Mouse (Mus musculus): ENCODE results near the gene Prok2. TPM values are rescaled to one million over a fixed set of nuclear protein-coding genes. Genes with fewer than 3 reads are reported as not detected.

The Prok2 gene
- total RNA-seq (2021): under 1 TPM in 1 of 2 experiments, not detected in 1; 0.20 TPM
- long read RNA-seq, experiment 1: 0 reads
- long read RNA-seq, experiment 2, partial matches to known transcripts: 0 of 1 reads
- long read RNA-seq, experiment 2, other reads (novel, unspliced or antisense): 0 of 1 reads

DNA sequence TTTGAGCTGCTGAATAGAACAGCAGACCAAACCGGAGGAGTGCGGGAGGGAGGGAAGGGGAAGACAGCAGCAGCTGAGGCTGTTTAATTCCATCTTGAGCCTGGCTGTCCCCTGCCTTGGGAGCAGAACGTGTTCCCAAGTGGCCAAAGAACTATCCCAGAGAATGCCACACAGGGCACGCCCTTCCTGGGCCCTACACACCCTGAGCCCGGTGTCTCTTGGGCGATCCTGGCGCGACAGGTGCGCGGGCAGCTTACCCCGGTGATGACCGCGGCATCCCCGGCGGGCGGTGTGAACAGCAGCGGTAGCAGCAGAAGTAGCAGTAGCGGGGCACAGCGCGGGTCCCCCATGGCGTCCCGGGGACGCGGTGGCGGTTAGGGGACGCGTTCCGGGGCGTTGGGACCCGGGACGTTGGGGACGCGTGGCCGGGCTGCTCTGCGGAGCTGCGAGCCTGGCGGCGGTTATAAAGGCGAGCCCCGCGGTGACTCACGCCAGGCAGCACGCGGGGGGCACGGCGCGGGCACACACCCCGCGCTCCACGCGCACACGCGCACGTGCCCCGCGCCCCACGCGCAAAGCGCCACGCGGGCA is at the start of gene Prok2:
Prok2 (minus strand) TSS at position 422 of the 591 bp plus-strand sequence.
- DNase-seq (ENCODE audit: low spot score in 2 of 2): peak in 1 of 2 experiments; percentile 19

DNA sequence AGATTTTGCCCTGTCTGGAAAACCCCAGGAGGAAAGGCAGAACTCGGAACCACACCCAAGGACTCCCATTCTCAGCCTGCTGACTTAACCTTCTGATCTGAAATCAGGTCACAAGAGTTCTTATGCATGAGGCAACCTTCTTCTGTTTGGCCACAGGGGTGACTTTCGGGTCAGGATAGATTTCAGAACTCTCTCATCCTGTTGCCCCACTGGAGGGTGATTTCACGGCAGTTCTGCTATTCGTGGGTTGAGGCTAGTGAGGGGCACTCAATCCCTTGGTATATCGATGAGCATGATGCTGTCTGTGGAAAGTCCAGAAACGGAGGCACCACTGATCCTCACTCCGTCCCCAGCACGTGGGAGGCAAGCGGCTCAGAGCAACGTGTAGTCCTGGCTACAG is 48.5 kb upstream of the Prok2 start:
- DNase-seq (ENCODE audit: low spot score in 2 of 2): no peak

DNA sequence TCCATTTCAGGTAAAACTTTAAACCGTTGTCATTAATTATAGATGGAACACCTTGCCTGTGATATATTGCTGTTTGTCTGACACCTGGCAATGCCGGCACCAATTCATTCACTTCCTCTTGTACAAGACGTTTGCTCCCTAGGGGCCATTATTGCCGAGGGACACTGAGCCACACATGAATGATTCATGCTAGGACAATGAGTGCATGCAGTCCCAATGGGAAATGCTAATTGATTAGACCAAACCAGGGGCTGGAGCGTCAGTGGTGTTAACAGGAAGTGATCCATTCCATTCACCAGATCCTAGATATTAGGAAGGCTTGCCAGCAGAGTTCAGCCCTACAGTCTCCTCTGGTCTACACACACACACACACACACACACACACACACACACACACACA is 42.3 kb upstream of the Prok2 start:
- no peak for DNase-seq (ENCODE audit: low spot score in 2 of 2)

DNA sequence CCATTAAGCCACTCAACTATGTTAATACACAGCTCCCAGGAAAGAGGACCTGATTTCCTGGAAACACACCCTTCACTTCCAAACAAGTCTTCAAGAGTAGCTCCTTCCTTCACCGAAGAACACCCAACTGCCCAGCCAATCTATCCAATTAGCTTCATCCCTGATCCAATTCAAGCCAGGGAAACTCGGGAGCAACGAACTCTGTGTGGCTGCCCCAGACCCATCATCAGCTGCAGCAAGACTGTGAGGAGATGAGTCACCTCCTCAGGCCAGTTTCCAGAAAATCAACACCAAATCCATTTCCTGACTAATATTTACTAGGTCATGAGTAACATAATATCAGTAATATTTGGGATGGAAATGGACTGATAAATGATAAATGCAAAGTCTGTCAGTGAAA is 38.7 kb upstream of the Prok2 start:
- no peak for DNase-seq (ENCODE audit: low spot score in 2 of 2)

DNA sequence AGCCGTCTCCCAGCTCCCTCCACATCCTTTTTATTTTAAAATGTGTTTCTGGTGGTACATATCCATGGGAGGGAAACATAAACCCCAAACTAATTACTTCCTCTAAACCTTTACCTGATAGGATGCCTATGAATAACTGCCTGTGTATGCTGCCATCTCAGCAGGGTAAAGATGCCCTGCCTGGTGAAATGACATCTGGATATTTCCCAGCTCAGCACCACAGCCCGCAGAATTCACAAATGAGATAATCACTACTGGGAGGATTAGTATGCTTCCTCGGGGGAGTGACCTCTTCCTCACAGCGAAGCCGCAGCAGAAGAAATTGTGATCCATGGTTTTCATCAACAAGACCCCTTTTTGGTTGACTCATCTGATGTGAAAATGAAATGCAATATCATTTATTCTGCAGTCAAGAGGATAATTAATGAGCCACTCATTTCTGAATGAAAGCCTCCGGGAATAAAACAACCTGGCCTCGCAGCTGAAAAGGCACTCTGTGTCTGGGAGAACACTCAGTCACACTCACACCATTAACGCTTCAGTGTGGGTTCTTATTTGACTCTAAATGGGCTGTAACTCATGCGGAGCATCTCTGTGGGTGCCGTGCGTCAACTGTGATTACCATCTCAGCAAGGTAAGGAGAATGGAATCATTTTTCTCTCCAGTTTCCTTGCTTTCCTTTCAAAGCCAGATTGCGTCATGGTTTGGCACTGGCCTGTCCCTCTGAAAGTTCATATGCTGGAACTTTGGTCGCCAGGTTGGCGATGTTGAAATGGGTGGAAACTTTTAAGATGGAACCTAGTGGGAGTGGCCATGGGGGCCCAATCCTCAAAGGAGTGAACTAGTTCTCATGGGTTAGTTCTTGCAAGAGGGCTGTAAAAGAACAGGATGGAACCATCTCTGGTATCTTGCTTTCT is 36.1 kb upstream of the Prok2 start:
- DNase-seq (ENCODE audit: low spot score in 2 of 2): no peak

DNA sequence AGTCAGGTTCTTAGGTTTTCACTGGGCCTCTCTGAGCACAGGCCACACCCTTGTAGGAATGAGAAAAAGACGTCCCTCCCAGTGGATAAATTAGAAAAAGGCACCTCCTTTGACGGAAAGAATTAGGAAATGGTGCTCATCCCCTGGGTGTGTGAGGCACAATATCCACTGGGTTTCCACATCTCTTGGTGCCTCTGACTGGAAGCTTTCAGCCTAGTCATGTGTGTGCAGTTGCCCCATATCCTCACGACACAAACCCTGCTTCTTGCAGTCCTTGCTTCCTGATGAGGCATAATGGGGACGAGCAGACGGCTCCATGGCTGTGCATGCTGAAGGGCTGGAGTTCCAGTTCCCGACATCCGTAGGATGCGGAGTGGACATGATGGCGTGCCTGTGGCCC is 29.9 kb upstream of the Prok2 start:
- DNase-seq (ENCODE audit: low spot score in 2 of 2): no peak

GRCm38 (mm10) chr6:99751308-99751707 is 25.1 kb upstream of the Prok2 start:
- DNase-seq (ENCODE audit: low spot score in 2 of 2): no peak

DNA sequence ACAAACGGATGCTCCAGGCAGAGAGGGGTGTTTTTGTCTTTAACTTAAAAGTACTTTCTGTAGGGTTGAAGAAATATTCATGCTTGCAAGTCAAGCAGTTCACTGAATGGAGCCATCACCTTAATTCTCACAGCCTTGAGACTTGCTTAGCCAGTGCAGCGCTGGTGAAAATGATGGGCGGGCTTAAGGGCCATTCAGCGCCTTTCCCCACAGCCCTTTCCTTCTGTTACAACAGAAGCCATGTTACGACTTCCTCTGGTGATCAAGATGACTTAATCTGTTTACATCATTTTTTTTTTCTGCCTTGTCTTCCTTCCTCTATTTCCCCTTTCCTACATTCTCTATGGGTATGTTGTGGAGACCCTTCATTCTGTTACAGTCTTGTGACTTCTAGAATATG is 20.1 kb upstream of the Prok2 start:
- DNase-seq (ENCODE audit: low spot score in 2 of 2): no peak

- no peak for DNase-seq (ENCODE audit: low spot score in 2 of 2)
These were observed 16.7 kb upstream of the Prok2 start for GRCm38 (mm10) chr6:99742866-99743265.

DNA sequence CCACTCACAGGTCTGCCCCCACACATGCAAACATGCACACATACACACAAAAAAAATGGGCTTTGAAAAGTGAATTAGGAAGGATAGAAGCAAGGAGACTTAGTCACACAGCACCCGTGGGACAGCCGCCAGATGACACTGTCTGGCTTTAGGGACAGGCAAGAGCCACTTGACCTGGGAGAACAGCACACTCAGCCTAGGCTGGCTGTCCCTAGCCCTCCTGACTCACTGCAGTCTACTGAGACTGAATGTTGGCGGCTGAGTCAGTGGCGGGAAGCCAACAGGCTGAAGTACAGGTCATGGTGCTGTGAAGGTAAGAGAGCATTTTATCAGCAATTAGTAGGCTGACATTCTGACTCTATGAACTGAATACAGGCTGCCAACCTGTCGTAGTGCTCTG is 8.5 kb upstream of the Prok2 start:
- no peak for DNase-seq (ENCODE audit: low spot score in 2 of 2)

DNA sequence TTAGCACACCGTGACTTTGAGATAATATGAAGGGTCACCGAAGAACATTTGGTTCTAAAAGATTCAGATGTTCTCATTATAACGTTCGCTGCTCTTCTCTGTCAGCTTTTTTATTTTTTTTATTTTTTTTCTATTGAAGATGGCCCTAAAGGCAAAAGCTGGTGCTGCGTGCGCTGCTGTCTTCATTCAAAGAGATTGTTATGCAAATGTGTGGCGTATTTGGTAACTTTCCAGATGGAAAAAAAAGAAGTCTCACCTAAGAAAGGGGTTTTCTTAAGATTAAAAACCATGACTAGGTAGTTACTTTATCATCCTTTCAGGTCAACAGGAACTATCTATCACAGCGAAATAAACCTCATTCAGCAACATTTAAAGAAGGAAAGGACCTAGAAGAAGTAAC is 6.5 kb upstream of the Prok2 start:
- no peak for DNase-seq (ENCODE audit: low spot score in 2 of 2)

GRCm38 (mm10) chr6:99731926-99732325 is 5.7 kb upstream of the Prok2 start:
- DNase-seq (ENCODE audit: low spot score in 2 of 2): no peak

DNA sequence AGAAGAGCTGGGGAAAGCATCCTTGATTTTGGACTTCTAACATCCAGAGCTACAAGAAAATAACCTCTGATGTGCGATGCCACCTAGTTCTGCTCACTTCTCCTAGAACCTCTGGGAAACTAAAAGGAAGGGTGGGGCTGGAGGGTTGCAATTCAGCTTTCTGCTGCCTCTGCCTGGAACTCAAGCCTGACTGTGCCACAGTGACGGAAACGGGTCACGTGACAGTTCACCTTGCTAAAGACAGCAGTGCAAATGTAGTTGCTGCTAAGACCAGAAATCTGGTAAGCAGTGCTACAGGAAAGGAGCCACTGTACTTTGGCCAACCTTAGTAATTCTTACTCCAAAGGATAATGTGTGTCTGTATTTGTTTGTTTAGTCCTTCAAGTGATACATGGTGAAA is 3.7 kb upstream of the Prok2 start:
- no peak for DNase-seq (ENCODE audit: low spot score in 2 of 2)

DNA sequence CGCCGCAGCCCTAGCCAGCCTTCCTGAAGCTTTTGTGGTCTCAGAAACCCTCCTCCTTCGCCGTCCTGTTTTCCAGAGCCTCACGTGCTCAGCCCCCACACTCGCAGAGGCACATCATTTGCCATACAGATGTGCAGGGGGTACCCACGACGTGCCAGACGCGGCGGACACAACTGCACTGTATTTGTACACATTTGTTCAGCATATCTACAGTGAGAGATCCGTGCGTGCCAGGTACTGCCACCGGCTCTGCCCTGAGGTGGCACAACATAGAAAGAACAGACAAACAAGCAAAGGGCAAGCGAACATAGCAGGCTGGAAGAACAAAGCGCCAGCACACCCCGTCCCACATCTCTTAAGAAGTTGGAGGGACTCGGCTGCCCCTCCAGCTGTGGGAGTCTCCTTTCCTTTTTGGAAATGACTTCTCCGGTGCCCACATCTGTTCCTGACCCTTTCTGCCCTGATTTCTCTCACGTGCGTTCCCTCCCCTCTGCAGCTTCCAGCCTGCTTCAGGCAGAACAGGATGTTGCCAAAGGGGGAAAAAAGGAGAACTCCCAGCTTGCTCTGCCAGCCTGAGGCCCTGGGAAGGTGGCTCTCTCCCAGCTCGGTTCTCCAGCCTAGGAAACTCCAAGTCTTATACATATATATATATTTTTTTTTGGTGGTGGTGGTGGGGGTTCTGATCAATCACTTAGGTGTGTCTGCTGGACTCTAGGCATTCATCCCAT is 548 bp upstream of the Prok2 start:
- DNase-seq (ENCODE audit: low spot score in 2 of 2): peak in 1 of 2 experiments; percentile 15

DNA sequence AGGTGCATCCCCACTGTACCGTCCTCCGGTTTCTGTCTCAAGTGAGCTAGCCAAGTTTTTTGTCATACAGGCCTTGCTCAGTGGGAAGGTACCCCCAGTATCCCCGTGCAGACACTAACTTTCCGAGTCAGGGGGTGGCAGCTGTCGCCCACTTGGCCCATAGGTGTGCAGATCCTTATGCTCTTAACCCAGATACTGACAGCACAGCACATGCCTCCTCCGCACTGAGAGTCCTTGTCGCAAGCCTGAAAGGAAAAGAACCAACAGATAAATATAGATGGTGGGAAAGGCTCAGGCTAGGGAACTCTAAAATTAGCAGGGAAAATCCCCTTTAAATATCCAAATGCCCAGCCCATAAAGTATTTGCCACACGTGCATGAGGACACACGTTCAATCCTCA is 3.8 kb downstream of the Prok2 start:
- DNase-seq (ENCODE audit: low spot score in 2 of 2): no peak

- no peak for DNase-seq (ENCODE audit: low spot score in 2 of 2)
These were observed 5.2 kb downstream of the Prok2 start for GRCm38 (mm10) chr6:99721032-99721431.

DNA sequence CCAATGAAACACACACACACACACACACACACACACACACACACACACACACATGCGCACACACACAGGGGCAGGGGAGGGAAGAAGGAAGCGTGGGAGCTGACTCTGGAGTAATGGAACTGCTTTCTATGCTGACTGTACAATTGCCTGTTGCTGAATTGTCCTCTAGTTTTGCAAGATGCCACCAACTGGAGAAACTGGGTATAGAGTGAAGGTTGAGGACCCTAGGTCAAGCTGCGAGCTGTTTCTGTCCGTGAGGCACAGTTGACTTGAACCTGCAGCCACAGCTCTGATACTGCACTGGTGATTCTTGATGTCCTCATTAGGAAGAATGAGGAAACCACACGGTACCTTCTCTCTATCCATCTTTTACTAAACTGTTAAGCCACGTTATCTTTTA is 10.3 kb downstream of the Prok2 start:
- DNase-seq (ENCODE audit: low spot score in 2 of 2): no peak

DNA sequence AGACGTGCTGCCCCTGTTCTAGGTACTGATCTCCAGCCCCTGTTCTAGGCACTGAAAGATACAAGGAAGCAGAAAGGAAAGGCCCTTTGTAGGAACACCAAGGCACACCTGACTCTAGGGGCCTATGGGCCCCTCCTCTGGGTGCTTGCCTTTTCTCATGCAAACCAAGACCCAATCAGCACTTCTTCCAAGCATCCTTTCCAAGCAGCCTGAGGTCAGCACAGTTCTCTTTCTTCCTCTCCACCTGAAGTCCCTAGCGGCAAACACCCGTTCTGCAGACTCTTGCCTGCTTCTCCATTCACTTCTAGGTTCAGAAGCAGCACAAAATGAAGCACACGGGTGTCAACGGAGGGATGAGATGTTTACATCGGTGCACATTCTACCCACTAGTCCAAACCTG is 11.0 kb downstream of the Prok2 start:
- DNase-seq (ENCODE audit: low spot score in 2 of 2): no peak

GRCm38 (mm10) chr6:99713256-99713655 is 12.9 kb downstream of the Prok2 start:
- no peak for DNase-seq (ENCODE audit: low spot score in 2 of 2)

DNA sequence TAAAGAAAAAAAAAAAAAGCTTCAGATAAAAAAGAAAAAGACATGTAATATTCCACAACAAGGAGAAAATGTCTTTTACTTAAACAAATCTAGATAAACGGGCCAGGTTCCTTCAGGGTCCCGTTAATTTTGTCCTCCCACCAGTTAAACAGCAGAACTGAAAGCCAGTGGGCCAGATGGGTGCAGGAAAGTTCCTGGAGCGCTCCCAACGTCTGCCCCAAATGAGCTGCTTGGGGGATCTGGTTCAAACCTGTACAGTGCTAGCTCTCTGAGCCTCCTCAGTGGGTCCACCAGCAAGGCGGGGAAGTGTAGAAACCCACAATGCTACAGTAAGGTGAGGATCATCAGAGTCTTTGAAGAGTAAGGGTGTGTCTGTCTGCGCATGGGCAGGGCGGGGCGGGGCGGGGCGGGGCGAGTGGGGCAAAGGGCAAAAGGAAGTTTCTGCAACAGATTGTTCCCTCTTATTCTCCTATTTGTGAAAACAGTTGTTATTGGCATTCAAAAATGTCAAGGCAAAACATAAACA is 14.6 kb downstream of the Prok2 start:
- no peak for DNase-seq (ENCODE audit: low spot score in 2 of 2)

DNA sequence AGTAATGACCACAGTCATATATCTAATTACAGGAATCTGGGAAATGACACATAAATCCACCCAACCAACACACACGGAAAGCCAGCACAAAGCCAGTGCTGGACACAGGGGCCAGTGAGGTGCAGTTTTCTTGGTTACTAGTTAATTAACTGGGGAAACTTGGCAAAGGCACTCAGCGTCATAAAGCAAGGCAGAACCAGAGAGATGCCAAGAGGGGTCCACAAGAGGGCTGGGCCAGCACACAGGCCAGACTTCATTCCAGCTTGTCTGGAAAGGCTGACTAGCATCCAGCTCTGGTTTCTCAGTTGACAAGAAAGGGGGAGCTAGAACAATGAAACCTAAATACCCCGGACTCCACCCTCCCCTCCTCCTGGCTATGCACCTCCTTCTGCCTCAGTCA is 25.7 kb downstream of the Prok2 start:
- no peak for DNase-seq (ENCODE audit: low spot score in 2 of 2)

Measured in gastrocnemius, postnatal 4 days (tissue).